Mouse (Mus musculus) mouse embryonic stem cell (cell line): ENCODE measurements around the gene Caln1.
"Not testable (repeated sequence)": the region's sequence is repeated elsewhere in the genome, so short reads cannot be mapped to it uniquely, and the experiment has no call there.

ENCODE experiments used
- in situ Hi-C, 2 experiments: fragments of 300-500 bp; cut with MboI; formaldehyde crosslinking; loops; 1 replicate in 1 of 2; 3 replicates in 1 of 2; pipeline ENCODE4 v1.14.3; 2019 to 2020; ENCODE audit warnings: low sequenced_read_pairs in 2 of 2, low pct_unique_long_range_greater_than_20kb in 1 of 2, mixed read lengths in 1 of 2; ENCODE audit not compliant: unreplicated experiment in 1 of 2

Caln1 gene

DNA sequence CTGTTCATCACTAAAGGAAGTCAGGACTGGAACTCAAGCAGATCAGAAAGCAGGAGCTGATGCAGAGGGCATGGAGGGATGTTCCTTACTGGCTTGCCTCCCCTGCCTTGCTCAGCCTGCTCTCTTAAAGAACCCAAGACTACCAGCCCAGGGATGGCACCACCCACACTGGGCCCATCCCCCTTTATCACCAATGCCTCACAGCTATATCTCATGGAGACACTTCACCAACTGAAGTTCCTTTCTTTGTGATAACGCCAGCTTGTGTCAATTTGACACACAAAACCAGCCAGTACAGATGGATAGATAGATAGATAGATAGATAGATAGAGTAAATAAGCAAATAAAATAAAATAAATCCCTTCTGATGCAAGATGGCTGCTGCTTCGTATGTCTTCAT, 276.9 kb downstream of the Caln1 start:
- in situ Hi-C loops, result not testable (repeated sequence)

DNA sequence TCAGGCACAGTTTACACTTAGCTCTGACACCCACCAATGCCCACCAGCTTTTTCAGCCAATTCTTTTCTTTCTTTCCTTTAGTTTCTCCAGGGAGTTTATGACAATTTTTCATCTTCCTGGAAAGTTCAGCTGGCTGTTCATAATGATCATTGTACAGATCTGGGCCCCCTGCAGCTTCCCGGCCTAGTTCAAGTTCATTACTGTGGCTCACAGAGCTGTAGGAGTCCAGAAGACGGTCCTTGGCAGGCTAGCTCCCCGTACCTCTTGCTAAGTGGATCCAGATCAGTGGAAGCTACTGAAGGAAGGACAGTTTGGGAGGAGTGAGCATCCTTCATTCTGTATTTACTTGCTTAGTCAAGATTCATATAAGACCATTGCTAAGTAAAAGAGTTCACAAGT, 288.9 kb downstream of the Caln1 start:
- in situ Hi-C loops, result no loop called here

DNA sequence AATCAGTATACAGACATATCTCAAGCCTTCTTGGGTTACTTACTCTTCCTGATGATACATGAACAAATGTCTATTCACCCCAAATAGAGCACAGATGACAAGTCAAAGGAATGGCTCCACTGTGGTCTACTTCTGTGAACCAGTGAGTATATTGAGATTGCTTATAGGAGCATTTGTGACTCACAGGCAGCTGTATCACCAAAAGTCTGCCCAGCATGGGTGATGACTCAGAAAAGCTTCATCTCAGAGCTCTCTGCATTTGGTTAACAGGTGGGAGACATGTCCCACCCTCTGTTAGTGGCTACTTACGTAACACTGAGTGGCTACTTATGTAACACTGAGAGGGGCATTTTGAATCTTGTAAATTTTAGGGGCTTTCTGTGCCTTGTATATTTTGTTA, 296.8 kb downstream of the Caln1 start:
- in situ Hi-C loops, result no loop called here

DNA sequence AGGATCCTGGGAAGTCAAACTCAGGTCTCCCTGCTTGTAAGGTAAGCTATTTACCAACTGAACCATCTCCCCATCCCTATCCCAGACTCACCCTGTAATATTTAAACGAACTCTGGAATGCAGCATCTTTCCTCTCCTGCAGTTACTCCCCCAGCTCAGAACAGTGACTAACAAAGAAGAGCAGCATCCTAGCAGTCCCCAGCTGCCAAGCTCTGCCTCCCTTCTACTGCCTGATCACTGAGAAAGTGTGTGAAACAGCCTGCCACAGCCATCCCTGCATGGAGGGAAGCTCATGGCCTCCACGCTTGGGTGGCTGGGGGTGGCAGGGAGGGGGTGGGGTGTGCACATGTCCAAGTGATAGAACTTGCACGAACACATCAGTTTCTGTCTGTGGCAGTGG, 303.3 kb downstream of the Caln1 start:
- in situ Hi-C loops, result no loop called here

DNA sequence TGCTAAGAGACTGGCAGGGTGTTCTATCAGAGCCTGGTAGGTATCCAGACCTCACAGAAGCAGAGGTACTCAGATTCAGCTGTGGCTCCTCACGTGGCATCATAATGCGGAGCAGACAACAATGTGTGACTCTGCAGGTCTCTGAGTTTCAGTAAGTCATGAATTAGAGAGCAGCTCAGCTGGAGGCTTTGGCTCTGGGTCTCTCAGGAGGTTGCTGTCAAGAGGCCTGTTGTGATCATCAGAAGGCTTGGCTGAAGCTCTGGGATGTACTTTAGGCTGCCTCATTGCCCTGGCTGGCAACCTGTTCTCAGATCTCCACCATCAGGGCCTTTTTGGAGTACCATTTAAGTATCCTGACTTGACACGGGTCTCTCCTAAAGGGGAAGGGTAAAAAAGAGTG, 303.8 kb downstream of the Caln1 start:
- in situ Hi-C loops, result no loop called here

DNA sequence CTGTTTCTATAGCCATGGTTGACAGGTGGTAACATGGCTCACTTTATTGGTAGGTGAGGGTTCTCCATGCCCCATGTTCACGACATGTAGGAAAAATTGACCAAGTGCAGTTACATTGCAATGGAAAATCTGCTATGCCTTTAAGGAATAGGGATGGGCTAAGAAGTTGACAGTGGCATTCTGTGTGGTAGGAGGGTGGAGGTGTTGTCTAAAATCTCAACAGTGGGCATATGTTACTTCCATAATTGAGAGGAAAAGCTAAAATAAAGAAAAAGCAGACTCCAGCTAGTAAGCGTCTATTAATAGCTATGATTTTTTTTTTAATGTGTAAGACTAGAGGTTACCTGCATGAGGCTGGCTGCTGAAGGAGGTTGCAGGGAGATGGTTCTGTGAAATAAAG, 308.6 kb downstream of the Caln1 start:
- in situ Hi-C loops, result no loop called here

DNA sequence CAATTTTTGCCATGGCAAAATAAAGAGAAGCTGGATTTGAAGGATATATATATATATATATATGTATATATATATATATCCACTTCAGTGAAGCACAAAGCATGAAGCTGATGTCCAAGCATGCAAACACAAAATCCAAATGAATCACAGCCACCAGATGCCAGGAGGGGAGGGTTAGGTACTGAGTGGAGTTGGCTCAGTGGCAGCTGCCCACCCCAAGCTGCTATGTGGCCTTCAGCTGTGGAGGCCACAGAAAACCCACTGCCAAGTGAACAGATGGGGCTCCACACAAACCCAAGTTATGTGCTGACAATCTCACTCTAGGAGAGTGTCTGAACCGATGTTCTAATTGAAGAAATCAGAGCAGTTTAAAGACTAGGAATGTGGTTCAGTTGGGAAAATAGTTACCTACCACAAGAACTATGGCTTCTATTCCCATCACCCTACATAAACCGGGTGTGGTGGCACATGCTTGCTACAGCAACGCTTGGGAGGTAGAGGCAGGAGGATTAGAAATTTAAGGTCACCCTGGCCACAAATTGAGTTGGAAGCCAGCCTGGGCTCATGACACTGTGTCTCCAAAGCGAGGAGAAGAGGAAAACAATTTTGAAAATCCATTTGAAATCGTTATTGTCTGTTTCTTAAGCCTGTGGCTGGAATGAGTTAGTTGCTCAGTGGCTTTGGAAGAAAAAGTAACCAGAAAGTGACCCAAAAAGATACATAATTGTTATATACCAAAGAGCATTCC, 316.8 kb downstream of the Caln1 start:
- in situ Hi-C loops, result no loop called here

DNA sequence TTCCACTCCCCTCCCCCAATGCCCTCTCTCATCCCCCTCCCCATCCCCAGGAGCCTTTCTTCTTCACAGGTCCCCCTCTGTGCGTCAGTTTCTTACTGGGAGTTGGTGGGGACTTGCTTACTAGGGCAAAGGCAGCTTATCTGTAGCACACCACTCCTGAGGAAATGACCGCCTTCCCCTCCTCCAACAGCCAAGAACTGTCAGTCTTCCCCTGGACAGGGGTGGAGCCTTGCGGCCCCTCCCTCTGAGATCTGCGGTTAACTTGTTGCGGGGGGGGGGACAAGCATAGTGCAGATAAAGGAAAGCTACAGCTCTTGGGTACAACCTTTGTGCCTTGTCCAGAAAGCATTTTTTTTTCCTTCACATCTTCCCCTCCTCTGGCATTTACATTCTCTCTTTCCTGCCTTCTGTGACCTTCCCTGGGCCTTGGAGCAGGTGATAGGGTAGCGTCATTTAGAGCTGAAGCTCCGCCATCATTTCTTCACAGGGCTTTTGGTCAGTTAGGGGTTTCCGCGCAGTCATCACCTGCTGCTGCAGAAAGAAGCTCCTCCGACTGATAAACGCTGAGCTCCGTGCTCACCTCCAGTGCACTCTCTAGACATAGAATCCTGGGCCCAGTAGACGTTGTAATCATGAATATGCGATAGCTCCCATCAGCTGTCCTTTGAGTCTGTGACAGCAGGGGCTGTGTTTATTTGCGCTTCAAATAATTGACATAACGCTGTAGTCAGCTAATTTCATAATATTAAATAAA, 319.3 kb downstream of the Caln1 start:
- in situ Hi-C loops, result no loop called here

DNA sequence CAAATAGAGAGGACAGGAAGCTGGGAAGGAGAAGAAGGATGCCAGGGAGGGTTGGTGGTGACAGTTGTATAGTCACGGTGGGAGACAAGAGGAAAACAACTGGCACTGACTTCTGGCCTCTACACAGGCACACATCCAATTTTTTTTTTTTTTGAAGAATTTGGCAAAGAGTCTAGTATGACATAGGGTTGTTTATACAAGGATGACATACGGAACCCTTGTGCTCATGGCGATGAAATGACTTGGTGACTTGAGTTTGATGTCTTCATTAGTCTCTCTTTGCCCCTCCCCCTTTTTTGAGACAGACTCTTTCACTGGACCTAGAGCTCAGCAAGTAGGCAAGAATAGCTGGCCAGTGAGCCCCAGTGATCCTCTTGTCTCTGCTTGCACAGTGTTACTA, 322.1 kb downstream of the Caln1 start:
- in situ Hi-C loops, result no loop called here

DNA sequence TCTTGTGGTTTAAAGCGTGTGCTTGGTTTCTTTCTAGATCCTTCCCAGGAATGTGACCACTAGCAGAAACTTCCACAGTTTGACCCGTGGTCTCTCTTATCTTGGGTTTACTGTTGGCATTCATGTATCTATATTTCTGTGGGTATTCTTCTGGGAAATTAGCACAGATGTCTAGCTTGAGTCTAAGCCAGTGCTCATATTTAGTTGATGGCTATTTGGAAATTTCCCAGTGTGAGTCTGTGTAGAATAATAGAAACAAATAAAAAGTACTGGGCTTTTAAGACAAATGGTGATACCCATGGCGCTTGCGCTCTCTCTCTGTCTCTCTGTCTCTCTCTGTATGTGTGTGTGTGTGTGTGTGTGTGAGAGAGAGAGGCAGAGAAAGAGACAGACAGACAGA, 330.2 kb downstream of the Caln1 start:
- in situ Hi-C loops, result no loop called here

DNA sequence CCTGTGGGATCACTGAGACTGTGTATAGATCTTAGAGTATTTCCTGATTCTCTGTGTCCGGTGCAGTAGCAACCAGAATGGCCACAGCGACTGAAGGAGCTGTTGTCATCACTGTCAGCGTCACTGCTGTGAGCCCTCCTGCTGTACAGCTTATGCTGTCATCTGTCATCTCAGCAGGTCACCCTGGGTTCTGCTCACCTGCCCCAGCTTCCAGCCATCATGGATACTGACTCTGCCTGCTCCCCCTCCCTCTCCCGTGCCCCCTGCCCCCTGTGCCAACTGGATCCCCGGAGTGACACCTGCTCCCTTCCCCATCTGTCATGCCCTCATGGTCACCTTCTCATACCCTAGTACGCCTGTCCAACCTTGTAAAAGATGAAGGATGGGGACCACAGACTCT, 332.5 kb downstream of the Caln1 start:
- in situ Hi-C loops, result no loop called here

DNA sequence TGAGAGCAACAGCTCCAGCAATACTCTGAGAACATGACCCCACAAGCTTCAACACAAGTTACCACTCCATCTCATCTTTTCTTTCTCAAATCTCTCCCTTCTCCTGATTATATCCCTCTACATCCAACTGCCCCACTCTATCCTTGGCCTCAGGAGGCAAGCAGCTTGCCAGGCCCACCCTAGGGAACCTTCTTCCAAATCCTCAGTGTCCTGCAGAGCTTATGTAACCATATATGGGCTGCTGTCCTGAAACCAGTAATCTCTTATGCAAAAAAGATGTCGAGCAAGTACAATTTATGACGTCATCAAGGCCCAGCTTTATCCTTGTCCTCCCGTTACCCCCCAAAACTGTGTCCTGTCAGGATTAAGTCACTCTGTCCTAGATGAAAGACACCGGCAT, 333.1 kb downstream of the Caln1 start:
- in situ Hi-C loops, result no loop called here

DNA sequence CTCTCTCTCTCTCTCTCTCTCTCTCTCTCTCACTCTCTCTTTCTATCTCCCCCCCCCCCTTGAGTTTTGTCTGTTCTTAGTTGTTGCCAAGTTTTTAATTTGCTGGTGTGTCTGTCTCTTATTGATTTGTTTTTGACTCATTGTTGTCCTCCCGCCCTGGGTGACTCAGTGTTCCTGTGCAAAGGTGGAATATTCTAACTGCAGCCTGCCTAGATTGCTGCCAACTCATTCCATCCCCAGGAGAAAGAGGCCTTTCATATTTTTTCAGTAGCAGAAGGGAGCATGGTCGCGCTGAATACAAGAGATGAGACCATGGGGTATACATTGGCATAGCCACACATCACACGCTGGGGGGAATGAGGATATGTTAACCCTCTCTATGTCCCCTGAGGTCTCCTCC, 335.6 kb downstream of the Caln1 start:
- in situ Hi-C loops, result no loop called here

DNA sequence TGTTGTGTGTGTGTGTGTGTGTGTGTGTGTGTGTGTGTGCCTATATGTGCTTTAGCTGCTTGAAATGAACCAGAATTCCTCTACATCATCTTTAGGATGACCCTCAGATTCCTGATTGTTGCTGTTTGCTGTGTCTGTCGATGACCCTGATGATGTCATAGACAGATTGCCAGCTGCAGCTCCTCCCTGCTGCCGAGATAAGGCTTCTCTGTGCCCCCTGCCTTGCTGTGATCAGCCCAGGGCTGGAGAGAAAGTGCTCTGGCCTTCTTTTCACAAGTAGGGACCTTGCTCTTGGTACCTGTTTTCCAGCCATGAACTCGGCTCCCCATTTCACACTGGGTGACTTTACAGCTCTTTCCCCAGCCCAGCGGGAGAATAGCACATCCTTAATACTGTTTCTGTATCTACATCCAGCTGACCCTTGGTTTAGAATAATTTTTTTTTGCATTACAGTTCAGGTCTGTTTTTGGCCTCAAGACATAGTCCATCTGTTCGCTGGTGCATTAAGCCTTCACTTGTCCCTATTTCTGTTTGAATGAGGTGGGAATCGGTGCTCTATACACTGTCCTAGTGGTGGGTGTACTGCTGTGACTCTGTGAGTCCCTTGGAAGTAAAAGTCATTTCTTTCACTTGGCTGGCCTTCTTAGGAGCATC, 337.1 kb downstream of the Caln1 start:
- in situ Hi-C loops, result no loop called here

DNA sequence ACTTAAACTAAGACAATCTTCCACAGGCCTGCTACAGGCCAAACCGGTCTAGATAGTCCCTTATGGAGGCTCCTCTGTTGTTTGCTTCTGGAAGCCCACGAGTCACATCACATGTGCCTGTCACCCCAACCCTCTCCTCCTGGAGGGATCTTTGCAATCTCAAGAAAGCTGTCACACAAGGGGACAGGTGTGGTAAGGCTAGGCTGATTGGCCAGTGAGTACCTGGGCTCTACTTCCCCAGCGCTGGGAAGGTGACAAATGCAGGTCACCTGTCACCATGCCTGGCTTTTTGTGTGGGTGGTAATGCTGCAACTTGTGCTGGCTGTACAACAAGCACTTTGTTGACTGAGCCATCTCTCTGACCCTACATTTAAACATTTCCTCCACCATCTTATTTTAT, 338.5 kb downstream of the Caln1 start:
- in situ Hi-C loops, result no loop called here

DNA sequence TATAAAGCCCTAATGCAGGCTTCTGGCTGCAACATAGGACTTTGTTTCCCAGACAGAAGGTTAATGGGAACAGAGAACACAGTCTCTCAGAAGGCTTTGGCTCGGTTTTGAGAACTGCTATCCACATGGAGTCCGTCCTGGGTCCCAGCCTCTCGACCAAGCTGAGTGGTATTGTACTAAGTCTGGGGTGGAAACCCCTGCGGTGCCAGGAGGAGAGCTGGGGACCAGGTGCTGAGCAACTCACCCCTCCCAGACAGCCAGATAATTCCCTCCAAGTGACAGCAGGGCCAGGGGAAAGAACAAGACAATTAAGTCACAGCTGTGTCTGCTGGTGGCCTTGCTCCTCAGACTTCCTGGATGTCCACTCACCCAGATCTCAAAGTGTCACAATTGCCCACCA, 339.4 kb downstream of the Caln1 start:
- in situ Hi-C loops, result no loop called here

DNA sequence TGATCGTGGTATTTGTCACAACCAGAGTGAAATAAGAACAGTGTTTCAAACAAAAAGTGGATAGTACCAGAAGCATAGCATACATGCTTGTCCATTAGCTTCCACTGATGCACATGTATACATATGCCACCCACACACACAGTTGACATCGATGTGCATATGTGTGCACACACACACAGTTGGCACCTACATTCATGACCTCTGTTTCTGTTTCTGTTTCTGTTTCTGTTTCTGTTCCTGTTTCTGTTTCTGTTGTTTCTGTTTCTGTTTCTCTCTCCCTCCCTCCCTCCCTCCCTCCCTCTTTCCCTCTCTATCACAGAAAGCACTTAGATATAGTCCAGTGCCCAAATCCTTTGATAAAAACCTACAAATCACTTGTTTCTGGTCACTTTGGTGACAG, 342.4 kb downstream of the Caln1 start:
- in situ Hi-C loops, result no loop called here

DNA sequence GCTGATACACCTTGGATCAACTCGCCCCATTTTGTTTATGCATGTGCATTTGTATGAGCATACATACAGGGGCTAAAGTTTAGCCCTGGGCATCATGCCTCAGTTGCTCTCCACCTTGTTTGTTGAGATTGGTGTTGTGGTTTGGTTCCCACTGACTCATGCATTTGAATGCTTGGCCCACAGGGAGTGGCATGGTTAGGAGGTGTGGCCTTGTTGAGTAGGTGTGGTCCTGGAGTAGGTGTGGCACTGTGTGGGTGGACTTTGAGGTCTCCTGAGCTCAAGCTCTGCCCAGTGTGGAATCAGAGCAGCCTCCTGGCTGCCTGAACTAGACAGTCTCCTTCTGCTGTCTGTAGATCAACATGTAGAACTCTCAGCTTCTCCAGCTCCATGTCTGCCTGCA, 343.0 kb downstream of the Caln1 start:
- in situ Hi-C loops, result no loop called here

DNA sequence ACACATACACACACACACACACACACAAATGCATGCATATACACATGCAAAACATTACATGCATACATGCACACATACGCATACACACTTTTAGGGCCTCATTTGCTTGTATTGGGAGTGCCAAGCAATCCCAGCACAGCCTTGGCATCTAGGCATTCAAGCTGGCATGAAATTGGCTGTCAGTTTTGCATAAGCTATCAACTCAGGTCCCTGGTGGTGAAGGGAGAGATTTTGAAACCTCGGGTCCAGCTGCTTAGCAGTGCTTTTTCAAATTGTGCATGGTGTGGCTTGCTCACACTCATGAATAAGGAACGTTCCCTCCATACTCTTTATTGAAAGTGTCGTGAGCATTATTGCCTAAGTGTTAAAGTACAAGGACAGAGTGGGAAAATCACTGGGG, 345.9 kb downstream of the Caln1 start:
- in situ Hi-C loops, result no loop called here

DNA sequence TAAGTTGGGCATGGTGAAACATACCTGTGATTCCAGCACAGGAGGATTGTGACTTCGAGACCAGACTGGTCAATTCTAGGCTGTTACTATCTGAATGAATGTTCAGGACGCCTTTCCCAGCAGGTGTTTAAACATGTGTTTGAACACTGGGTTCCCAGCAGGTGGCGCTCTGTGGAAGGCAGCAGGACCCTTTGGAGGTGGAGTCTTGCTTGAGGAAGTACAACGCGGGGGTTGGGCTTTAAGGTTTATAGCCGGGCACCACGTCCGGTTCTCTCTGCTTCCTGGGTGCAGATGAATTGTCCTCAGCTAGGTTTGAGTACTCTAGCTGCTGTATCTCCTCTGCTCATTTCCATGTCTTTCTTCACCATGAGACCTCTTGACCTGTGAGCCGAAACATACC, 349.1 kb downstream of the Caln1 start:
- in situ Hi-C loops, result no loop called here
